Mouse (Mus musculus) C2C12 (cell line): ENCODE data around the gene Zgpat.

Experiments used
- CEBPB ChIP-seq: IDR thresholded peaks from one replicate; pipeline ENCODE4 v1.6.1; 2011; ENCODE audit warnings: low read depth, mild to moderate bottlenecking, control low read depth, moderate library complexity
- CTCF ChIP-seq: IDR thresholded peaks from one replicate; pipeline ENCODE4 v1.5.1; 2011; ENCODE audit not compliant: control insufficient read depth, insufficient read depth, insufficient read length
- FOSL1 ChIP-seq: IDR thresholded peaks from one replicate; pipeline ENCODE4 v1.8.0; 2011; ENCODE audit warnings: mild to moderate bottlenecking, low read length; ENCODE audit not compliant: poor library complexity, insufficient read depth, severe bottlenecking
- MAX ChIP-seq: IDR thresholded peaks from one replicate; pipeline ENCODE4 v1.6.1; 2011; ENCODE audit warnings: mild to moderate bottlenecking, control low read depth
- MYOG ChIP-seq: IDR thresholded peaks from one replicate; pipeline ENCODE4 v1.6.1; 2011; ENCODE audit not compliant: control insufficient read depth, insufficient read length; ENCODE audit errors: extremely low read depth
- USF1 ChIP-seq: IDR thresholded peaks from one replicate; pipeline ENCODE4 v1.6.1; 2011; ENCODE audit warnings: low read depth, mild to moderate bottlenecking, control low read depth, moderate library complexity

DNA sequence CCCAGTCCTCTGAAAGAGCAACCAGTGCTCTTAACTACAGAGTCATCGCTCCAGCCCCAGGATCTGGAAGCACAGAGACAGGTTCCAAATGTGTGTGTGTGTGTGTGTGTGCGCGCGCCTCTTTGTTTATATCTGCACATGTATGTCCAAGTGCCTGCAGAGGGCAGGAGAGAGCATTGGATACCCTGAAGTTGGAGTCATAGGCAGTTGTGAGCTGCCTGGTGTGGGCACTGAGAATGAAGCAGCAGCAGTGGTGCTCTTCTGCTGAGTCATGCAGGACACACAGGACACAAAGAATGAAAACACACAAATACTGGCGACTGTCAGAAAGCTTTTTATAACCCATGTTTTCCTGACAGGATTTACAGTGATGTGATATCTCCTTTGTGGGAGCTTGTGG lies 5.3 kb downstream of the Zgpat start:
- TF ChIP-seq CTCF (no peak), MYOG (no peak), FOSL1 (no peak), USF1 (no peak), CEBPB (no peak), MAX (no peak)
